Mouse (Mus musculus) hindbrain, embryonic 16.5 days (tissue): ENCODE measurements around the gene Cep63. TPM values are rescaled to one million over a fixed set of nuclear protein-coding genes. Genes with fewer than 3 reads are reported as not detected.

ENCODE experiments used
- ATAC-seq: fragments of 200-750 bp; cut with Nextera tagmentation; 2 replicates; pipeline ENCODE4 v1.8.0; 2017; ENCODE audit warnings: moderate TSS enrichment, moderate library complexity
- H3K27ac ChIP-seq: fragments of 300-500 bp; sonication (generic); 2 replicates; pipeline ENCODE4 v1.5.1; 2014; ENCODE audit warnings: low read depth, mild to moderate bottlenecking, control low read depth, low read length, moderate library complexity
- H3K27me3 ChIP-seq: fragments of 300-500 bp; sonication (generic); replicated peaks from 2 replicates; pipeline ENCODE4 v1.6.1; 2014; ENCODE audit warnings: low read length; ENCODE audit not compliant: control insufficient read depth, insufficient read depth
- H3K36me3 ChIP-seq: fragments of 300-500 bp; sonication (generic); 2 replicates; pipeline ENCODE4 v1.6.1; 2014; ENCODE audit warnings: mild to moderate bottlenecking, low read length, moderate library complexity, mixed read lengths; ENCODE audit not compliant: control insufficient read depth, insufficient read depth
- H3K4me1 ChIP-seq: fragments of 300-500 bp; sonication (generic); 2 replicates; pipeline ENCODE4 v1.6.1; 2014; ENCODE audit warnings: low read depth, low read length; ENCODE audit not compliant: control insufficient read depth, insufficient read depth
- H3K4me2 ChIP-seq: fragments of 300-500 bp; sonication (generic); 2 replicates; pipeline ENCODE4 v1.6.1; 2014; ENCODE audit warnings: mild to moderate bottlenecking, low read length, control low read depth, moderate library complexity
- H3K4me3 ChIP-seq: fragments of 300-500 bp; sonication (generic); 2 replicates; pipeline ENCODE4 v1.5.1; 2014; ENCODE audit warnings: mild to moderate bottlenecking, low read length, control low read depth, moderate library complexity
- H3K9ac ChIP-seq: fragments of 300-500 bp; sonication (generic); 2 replicates; pipeline ENCODE4 v1.6.1; 2014; ENCODE audit warnings: low read depth, mild to moderate bottlenecking, control low read depth, low read length, moderate library complexity
- H3K9me3 ChIP-seq: fragments of 300-500 bp; sonication (generic); 2 replicates; pipeline ENCODE4 v1.6.1; 2014; ENCODE audit warnings: mild to moderate bottlenecking, low read length, moderate library complexity; ENCODE audit not compliant: control insufficient read depth
- WGBS: fragments of 180-500 bp; shearing (Covaris S2); extraction: QIAGEN DNeasy Blood & Tissue Kit; methylation state at CpG from one replicate; pipeline ENCODE4 v1.1.7; 2014; 5-methylcytosine and 5-hydroxymethylcytosine counted together
- polyA plus RNA-seq: library from polyadenylated mRNA; unstranded; fragments of >200 nt; fragmentation: Nextera tagmentation; extraction: Ambion mirVana; gene quantifications from 2 replicates; pipeline ENCODE4 v1.2.1, GENCODE M21; 2015

Cep63 gene
- polyA plus RNA-seq, 1 experiment from 2014 or later: 34.4 TPM

DNA sequence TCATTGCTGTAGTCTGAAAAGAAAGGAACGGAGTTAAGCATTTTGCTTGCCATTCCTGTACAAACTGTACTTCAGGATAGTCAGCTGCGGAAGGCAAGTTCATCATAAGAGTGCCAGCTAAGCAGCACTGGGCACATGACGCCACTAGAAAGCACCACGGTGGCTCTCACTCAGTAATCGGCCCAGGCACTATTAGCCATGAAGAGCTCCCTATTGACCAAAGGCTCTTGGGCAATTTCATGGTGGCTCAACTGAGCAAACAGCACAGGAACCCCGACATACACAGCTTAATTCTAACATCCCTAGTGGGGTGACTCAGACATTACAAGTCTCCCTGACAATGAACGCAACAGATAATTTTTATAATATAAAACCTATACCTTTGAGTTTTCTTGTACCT is 2.8 kb downstream of the Cep63 start:
- Histone ChIP-seq H3K27ac (no peak overlapping the region), H3K4me2 (no peak overlapping the region), H3K27me3 (no peaks in the 10 kb centered on the region), H3K9me3 (no peaks in the 10 kb centered on the region), H3K9ac (no peak overlapping the region), H3K4me1 (peaks cover 17% of the 10 kb centered on the region), H3K36me3 (0 out of 2 replicates have a peak, but pooled peaks cover 1% of the 10 kb centered on the region), H3K4me3 (no peak overlapping the region)
- 75% methylated on average over 7 of the region's 7 CpGs for WGBS
- ATAC-seq: no peak

DNA sequence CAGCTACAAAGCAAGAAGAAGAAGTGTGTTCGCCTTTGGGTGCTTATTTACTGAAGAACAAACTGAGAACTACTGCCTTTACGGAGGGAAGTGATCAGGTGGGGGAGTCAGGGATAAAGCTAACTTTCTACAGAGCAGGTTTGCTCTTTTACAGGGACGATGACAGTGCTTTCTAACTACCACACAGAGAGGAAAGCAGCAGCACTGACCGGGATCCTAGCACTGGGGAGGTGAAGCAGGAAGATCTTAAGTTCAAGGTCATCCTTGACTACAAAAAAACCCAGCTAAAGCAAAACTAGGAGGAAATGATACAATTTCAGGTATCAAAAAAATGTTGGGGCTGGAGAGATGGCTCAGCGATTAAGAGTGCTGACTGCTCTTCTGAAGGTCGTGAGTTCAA is 3.5 kb downstream of the Cep63 start:
- Histone ChIP-seq H3K4me1 (peaks cover 17% of the 10 kb centered on the region), H3K36me3 (0 out of 2 replicates have a peak, but pooled peaks cover 4% of the 10 kb centered on the region)

GRCm38 (mm10) chr9:102622192-102622857 is 4.0 kb downstream of the Cep63 start:
- Histone ChIP-seq H3K9ac (no peak overlapping the region), H3K4me2 (no peak overlapping the region), H3K27me3 (no peaks in the 10 kb centered on the region), H3K9me3 (no peaks in the 10 kb centered on the region), H3K4me1 (peaks cover 13% of the 10 kb centered on the region), H3K27ac (no peak overlapping the region), H3K36me3 (0 out of 2 replicates have a peak, but pooled peaks cover 4% of the 10 kb centered on the region), H3K4me3 (no peak overlapping the region)
- 39% methylated on average over 5 of the region's 5 CpGs for WGBS
- ATAC-seq: no peak

More for the DNA sequence above, 3.5 kb downstream of the Cep63 start:
- Histone ChIP-seq H3K27me3 (no peaks in the 10 kb centered on the region), H3K27ac (no peak overlapping the region), H3K4me2 (no peak overlapping the region), H3K9me3 (no peaks in the 10 kb centered on the region), H3K4me3 (no peak overlapping the region), H3K9ac (no peak overlapping the region)
- no peak for ATAC-seq
- WGBS: 84% methylated on average over 6 of the region's 6 CpGs

DNA sequence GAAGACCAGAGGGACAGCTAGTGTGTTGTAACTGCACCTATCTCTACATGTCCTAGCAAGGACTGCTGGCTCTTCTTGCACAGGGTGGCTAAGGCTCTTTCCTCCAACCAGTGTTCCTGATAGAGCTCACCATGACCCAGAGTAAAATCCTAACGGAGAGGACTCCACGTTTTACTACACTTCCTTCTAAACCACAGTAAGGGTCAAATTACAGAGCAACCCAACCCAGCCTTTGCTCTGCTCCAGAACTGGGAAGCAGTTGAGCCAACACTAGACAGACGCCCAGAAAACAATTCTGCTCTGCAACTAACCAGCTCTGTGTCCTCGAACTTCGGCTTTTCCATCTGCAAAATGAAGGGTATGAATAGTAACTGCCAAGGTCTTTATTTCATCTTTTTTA is 4.9 kb downstream of the Cep63 start:
- ATAC-seq: no peak
- H3K36me3 ChIP-seq: 0 out of 2 replicates have a peak, but pooled peaks cover 4% of the 10 kb centered on the region
- no peak overlapping the region for H3K27ac ChIP-seq
- peaks cover 8% of the 10 kb centered on the region for H3K4me1 ChIP-seq
- H3K4me2 ChIP-seq: no peak overlapping the region
- no peak overlapping the region for H3K9ac ChIP-seq
- no peaks in the 10 kb centered on the region for H3K9me3 ChIP-seq
- H3K4me3 ChIP-seq: no peak overlapping the region
- WGBS: 75% methylated on average over 5 of the region's 5 CpGs
- H3K27me3 ChIP-seq: no peaks in the 10 kb centered on the region

GRCm38 (mm10) chr9:102616267-102616666 is 10.1 kb downstream of the Cep63 start:
- Histone ChIP-seq H3K4me3 (no peak overlapping the region), H3K9ac (no peak overlapping the region), H3K4me1 (no peaks in the 10 kb centered on the region), H3K9me3 (no peaks in the 10 kb centered on the region), H3K27ac (no peak overlapping the region), H3K36me3 (peaks cover 4% of the 10 kb centered on the region; the same call in 1 of the 2 replicates), H3K4me2 (no peak overlapping the region), H3K27me3 (no peaks in the 10 kb centered on the region)
- ATAC-seq: no peak
- 84% methylated on average over 9 of the region's 9 CpGs for WGBS

DNA sequence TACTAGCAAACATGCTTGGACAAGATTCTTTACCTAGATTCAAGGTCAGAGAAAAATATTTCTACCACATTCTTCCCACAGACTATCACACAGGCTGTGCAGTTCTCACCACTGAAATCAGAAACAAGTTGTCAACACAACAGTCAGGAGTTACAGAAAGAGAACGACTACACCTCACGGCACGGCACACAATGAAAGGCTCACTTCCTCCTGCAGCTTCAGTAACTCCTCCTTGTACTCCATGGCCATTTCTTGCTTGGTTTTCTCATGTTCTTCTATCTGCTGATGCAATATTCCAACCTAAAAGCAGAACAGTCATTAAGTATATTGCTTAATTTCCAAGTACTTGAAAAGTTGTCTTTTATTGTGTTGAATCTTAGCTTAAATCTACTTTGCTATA is 11.3 kb downstream of the Cep63 start:
- H3K9ac ChIP-seq: no peak overlapping the region
- no peak overlapping the region for H3K4me2 ChIP-seq
- no peak for ATAC-seq
- H3K27me3 ChIP-seq: no peaks in the 10 kb centered on the region
- H3K4me3 ChIP-seq: no peak overlapping the region
- H3K27ac ChIP-seq: no peak overlapping the region
- H3K9me3 ChIP-seq: no peaks in the 10 kb centered on the region
- no peaks in the 10 kb centered on the region for H3K4me1 ChIP-seq
- H3K36me3 ChIP-seq: peaks cover 7% of the 10 kb centered on the region; the same call in 1 of the 2 replicates
- 93% methylated on average over 3 of the region's 3 CpGs for WGBS

- peaks cover 3% of the 10 kb centered on the region for H3K36me3 ChIP-seq
Observed at GRCm38 (mm10) chr9:102609221-102609620, 17.1 kb downstream of the Cep63 start.

GRCm38 (mm10) chr9:102607471-102607870 is 18.9 kb downstream of the Cep63 start:
- 60% methylated on average over 5 of the region's 5 CpGs for WGBS
- no peaks in the 10 kb centered on the region for H3K9me3 ChIP-seq
- H3K4me2 ChIP-seq: no peak overlapping the region
- no peaks in the 10 kb centered on the region for H3K4me1 ChIP-seq
- H3K4me3 ChIP-seq: no peak overlapping the region
- H3K27ac ChIP-seq: no peak overlapping the region
- no peak for ATAC-seq
- no peaks in the 10 kb centered on the region for H3K27me3 ChIP-seq
- H3K36me3 ChIP-seq: peaks cover 3% of the 10 kb centered on the region
- H3K9ac ChIP-seq: no peak overlapping the region

More at GRCm38 (mm10) chr9:102609221-102609620, 17.1 kb downstream of the Cep63 start:
- no peak overlapping the region for H3K4me2 ChIP-seq
- 97% methylated on average over 3 of the region's 3 CpGs for WGBS
- H3K9me3 ChIP-seq: no peaks in the 10 kb centered on the region
- no peak overlapping the region for H3K27ac ChIP-seq
- no peaks in the 10 kb centered on the region for H3K27me3 ChIP-seq
- H3K4me3 ChIP-seq: no peak overlapping the region
- no peak for ATAC-seq
- H3K9ac ChIP-seq: no peak overlapping the region
- H3K4me1 ChIP-seq: no peaks in the 10 kb centered on the region

- Histone ChIP-seq H3K27me3 (no peaks in the 10 kb centered on the region), H3K4me1 (no peaks in the 10 kb centered on the region), H3K9ac (no peak overlapping the region), H3K36me3 (no peaks in the 10 kb centered on the region; the same call in 1 of the 2 replicates), H3K27ac (no peak overlapping the region), H3K4me2 (no peak overlapping the region), H3K9me3 (no peaks in the 10 kb centered on the region), H3K4me3 (no peak overlapping the region)
- 67% methylated on average over 6 of the region's 6 CpGs for WGBS
- no peak for ATAC-seq
Observed at GRCm38 (mm10) chr9:102605162-102605561, 21.2 kb downstream of the Cep63 start.
